Mouse (Mus musculus): ENCODE measurements around the gene 1500011B03Rik. TPM values are rescaled to one million over a fixed set of nuclear protein-coding genes. Genes with fewer than 3 reads are reported as not detected.
A peak's percentile ranks its signal among the peaks of the same experiment; 100 is the strongest.
"Not testable (repeated sequence)": the region's sequence is repeated elsewhere in the genome, so short reads cannot be mapped to it uniquely, and the experiment has no call there.

The 1500011B03Rik gene
- polyA plus RNA-seq, 1 experiment, result 36.3 TPM

- Histone ChIP-seq H3K9me3 (replicated peaks; ENCODE audit: control insufficient read depth, insufficient read depth, low read length, poor library complexity, severe bottlenecking) (no peaks in the 10 kb centered on the region), H3K27me3 (ENCODE audit: control insufficient read depth, insufficient read depth, low read length, poor library complexity, severe bottlenecking) (no peaks in the 10 kb centered on the region), H3K27ac (ENCODE audit: insufficient read depth, low read length) (no peak overlapping the region), H3K9ac (ENCODE audit: low read depth, poor library complexity, severe bottlenecking) (no peak overlapping the region), H3K4me1 (ENCODE audit: control insufficient read depth, insufficient read depth, low read length) (no peaks in the 10 kb centered on the region), H3K4me3 (ENCODE audit: low read depth, low read length) (no peak overlapping the region), H3K36me3 (ENCODE audit: control insufficient read depth, insufficient read depth, low read length, poor library complexity, severe bottlenecking) (no peaks in the 10 kb centered on the region)
- TF ChIP-seq CTCF (IDR thresholded peaks at IDR 0.05; ENCODE audit: low read depth, low read length) (no peak), EP300 (IDR thresholded peaks at IDR 0.05; ENCODE audit: insufficient read depth, low read depth, low read length) (no peak), POLR2A (IDR thresholded peaks at IDR 0.05; ENCODE audit: insufficient read depth, low read length) (no peak)
These were observed 28.4 kb upstream of the 1500011B03Rik start for GRCm38 (mm10) chr5:114851565-114852236.

- not testable (repeated sequence) for H3K4me3 ChIP-seq (ENCODE audit: low read depth, low read length); H3K4me1 ChIP-seq (ENCODE audit: control insufficient read depth, insufficient read depth, low read length); H3K36me3 ChIP-seq (ENCODE audit: control insufficient read depth, insufficient read depth, low read length, poor library complexity, severe bottlenecking); H3K27ac ChIP-seq (ENCODE audit: insufficient read depth, low read length); H3K9ac ChIP-seq (ENCODE audit: low read depth, poor library complexity, severe bottlenecking); H3K27me3 ChIP-seq (ENCODE audit: control insufficient read depth, insufficient read depth, low read length, poor library complexity, severe bottlenecking); H3K9me3 ChIP-seq (replicated peaks; ENCODE audit: control insufficient read depth, insufficient read depth, low read length, poor library complexity, severe bottlenecking)
These were observed 21.1 kb upstream of the 1500011B03Rik start for GRCm38 (mm10) chr5:114844371-114844770.

GRCm38 (mm10) chr5:114842674-114843073 is 19.4 kb upstream of the 1500011B03Rik start:
- H3K4me3 ChIP-seq (ENCODE audit: low read depth, low read length), result no peak overlapping the region
- no peaks in the 10 kb centered on the region for H3K36me3 ChIP-seq (ENCODE audit: control insufficient read depth, insufficient read depth, low read length, poor library complexity, severe bottlenecking)
- H3K9me3 ChIP-seq (replicated peaks; ENCODE audit: control insufficient read depth, insufficient read depth, low read length, poor library complexity, severe bottlenecking), result no peaks in the 10 kb centered on the region
- no peak overlapping the region for H3K27ac ChIP-seq (ENCODE audit: insufficient read depth, low read length)
- H3K4me1 ChIP-seq (ENCODE audit: control insufficient read depth, insufficient read depth, low read length), result peaks cover 2% of the 10 kb centered on the region
- H3K9ac ChIP-seq (ENCODE audit: low read depth, poor library complexity, severe bottlenecking), result no peak overlapping the region
- H3K27me3 ChIP-seq (ENCODE audit: control insufficient read depth, insufficient read depth, low read length, poor library complexity, severe bottlenecking), result no peaks in the 10 kb centered on the region
- TF ChIP-seq CTCF (IDR thresholded peaks at IDR 0.05; ENCODE audit: low read depth, low read length), result no peak
- no peak for TF ChIP-seq POLR2A (IDR thresholded peaks at IDR 0.05; ENCODE audit: insufficient read depth, low read length)
- no peak for TF ChIP-seq EP300 (IDR thresholded peaks at IDR 0.05; ENCODE audit: insufficient read depth, low read depth, low read length)

- H3K9me3 ChIP-seq (replicated peaks; ENCODE audit: control insufficient read depth, insufficient read depth, low read length, poor library complexity, severe bottlenecking); H3K4me3 ChIP-seq (ENCODE audit: low read depth, low read length); H3K36me3 ChIP-seq (ENCODE audit: control insufficient read depth, insufficient read depth, low read length, poor library complexity, severe bottlenecking); H3K9ac ChIP-seq (ENCODE audit: low read depth, poor library complexity, severe bottlenecking); H3K27me3 ChIP-seq (ENCODE audit: control insufficient read depth, insufficient read depth, low read length, poor library complexity, severe bottlenecking); H3K4me1 ChIP-seq (ENCODE audit: control insufficient read depth, insufficient read depth, low read length); H3K27ac ChIP-seq (ENCODE audit: insufficient read depth, low read length): not testable (repeated sequence)
These were observed 18.9 kb upstream of the 1500011B03Rik start for GRCm38 (mm10) chr5:114842155-114842554.

GRCm38 (mm10) chr5:114840481-114840880 is 17.2 kb upstream of the 1500011B03Rik start:
- not testable (repeated sequence) for H3K27me3 ChIP-seq (ENCODE audit: control insufficient read depth, insufficient read depth, low read length, poor library complexity, severe bottlenecking); H3K9me3 ChIP-seq (replicated peaks; ENCODE audit: control insufficient read depth, insufficient read depth, low read length, poor library complexity, severe bottlenecking); H3K4me3 ChIP-seq (ENCODE audit: low read depth, low read length); H3K9ac ChIP-seq (ENCODE audit: low read depth, poor library complexity, severe bottlenecking); H3K27ac ChIP-seq (ENCODE audit: insufficient read depth, low read length); H3K36me3 ChIP-seq (ENCODE audit: control insufficient read depth, insufficient read depth, low read length, poor library complexity, severe bottlenecking); H3K4me1 ChIP-seq (ENCODE audit: control insufficient read depth, insufficient read depth, low read length)

GRCm38 (mm10) chr5:114836886-114837285 is 13.6 kb upstream of the 1500011B03Rik start:
- Histone ChIP-seq H3K36me3 (ENCODE audit: control insufficient read depth, insufficient read depth, low read length, poor library complexity, severe bottlenecking) (no peaks in the 10 kb centered on the region), H3K9ac (ENCODE audit: low read depth, poor library complexity, severe bottlenecking) (no peak overlapping the region), H3K9me3 (replicated peaks; ENCODE audit: control insufficient read depth, insufficient read depth, low read length, poor library complexity, severe bottlenecking) (no peaks in the 10 kb centered on the region), H3K4me1 (ENCODE audit: control insufficient read depth, insufficient read depth, low read length) (no peaks in the 10 kb centered on the region), H3K27me3 (ENCODE audit: control insufficient read depth, insufficient read depth, low read length, poor library complexity, severe bottlenecking) (no peaks in the 10 kb centered on the region), H3K4me3 (ENCODE audit: low read depth, low read length) (no peak overlapping the region), H3K27ac (ENCODE audit: insufficient read depth, low read length) (no peak overlapping the region)
- TF ChIP-seq CTCF (IDR thresholded peaks at IDR 0.05; ENCODE audit: low read depth, low read length) (no peak), EP300 (IDR thresholded peaks at IDR 0.05; ENCODE audit: insufficient read depth, low read depth, low read length) (no peak)

DNA sequence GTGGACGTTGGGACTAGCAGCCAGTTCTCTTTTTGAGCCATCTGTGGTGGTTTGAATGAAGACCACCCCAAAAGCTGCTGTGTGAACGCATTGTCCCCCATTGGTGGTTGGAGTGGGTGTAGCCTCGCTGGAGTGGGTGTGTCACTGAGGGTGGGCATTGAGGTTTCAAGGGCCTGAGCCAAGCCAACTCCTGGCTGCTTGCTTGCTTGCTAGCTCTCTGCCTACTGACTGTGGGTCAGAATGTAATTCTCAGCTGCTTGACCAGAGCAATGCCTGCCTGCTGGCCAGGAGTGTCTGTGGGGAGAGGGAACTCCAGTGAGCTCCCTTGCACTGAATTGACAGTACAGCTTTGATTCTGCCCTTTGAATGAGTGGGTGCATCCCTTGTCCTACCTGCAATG is 6.5 kb upstream of the 1500011B03Rik start:
- H3K9ac ChIP-seq (ENCODE audit: low read depth, poor library complexity, severe bottlenecking), result no peak overlapping the region
- H3K27me3 ChIP-seq (ENCODE audit: control insufficient read depth, insufficient read depth, low read length, poor library complexity, severe bottlenecking), result no peaks in the 10 kb centered on the region
- H3K4me3 ChIP-seq (ENCODE audit: low read depth, low read length), result no peak overlapping the region
- no peak overlapping the region for H3K27ac ChIP-seq (ENCODE audit: insufficient read depth, low read length)
- no peak for TF ChIP-seq POLR2A (IDR thresholded peaks at IDR 0.05; ENCODE audit: insufficient read depth, low read length)
- TF ChIP-seq EP300 (IDR thresholded peaks at IDR 0.05; ENCODE audit: insufficient read depth, low read depth, low read length), result no peak
- peak; percentile 0 for TF ChIP-seq CTCF (IDR thresholded peaks at IDR 0.05; ENCODE audit: low read depth, low read length)
- H3K36me3 ChIP-seq (ENCODE audit: control insufficient read depth, insufficient read depth, low read length, poor library complexity, severe bottlenecking), result no peaks in the 10 kb centered on the region
- H3K9me3 ChIP-seq (replicated peaks; ENCODE audit: control insufficient read depth, insufficient read depth, low read length, poor library complexity, severe bottlenecking), result no peaks in the 10 kb centered on the region
- peaks cover 4% of the 10 kb centered on the region for H3K4me1 ChIP-seq (ENCODE audit: control insufficient read depth, insufficient read depth, low read length)

All from ES-Bruce4 (cell line).